Mouse (Mus musculus) liver, embryonic 12.5 days (tissue): ENCODE measurements at regions not wholly inside any gene's neighbourhood (a gene's known extent, or its start where the extent isn't known, plus 50 kb on each side); places are given as distances from the start of the nearest gene placed in this dataset.

Source experiments
- ATAC-seq: fragments of 200-750 bp; cut with Nextera tagmentation; 2 replicates; pipeline ENCODE4 v1.8.0; 2017; ENCODE audit warnings: moderate number of reproducible peaks, mild to moderate bottlenecking, moderate library complexity
- H3K27ac ChIP-seq: fragments of 300-500 bp; sonication (generic); 2 replicates; pipeline ENCODE4 v1.5.1; 2016; ENCODE audit warnings: mild to moderate bottlenecking
- H3K27me3 ChIP-seq: fragments of 300-500 bp; sonication (generic); replicated peaks from 2 replicates; pipeline ENCODE4 v1.6.1; 2016; ENCODE audit warnings: mild to moderate bottlenecking, moderate library complexity
- H3K36me3 ChIP-seq: fragments of 300-500 bp; sonication (generic); 2 replicates; pipeline ENCODE4 v1.6.1; 2016; ENCODE audit warnings: mild to moderate bottlenecking, moderate library complexity
- H3K4me1 ChIP-seq: fragments of 300-500 bp; sonication (generic); 2 replicates; pipeline ENCODE4 v1.6.1; 2016
- H3K4me2 ChIP-seq: fragments of 300-500 bp; sonication (generic); 2 replicates; pipeline ENCODE4 v1.6.1; 2016; ENCODE audit warnings: mild to moderate bottlenecking, moderate library complexity
- H3K4me3 ChIP-seq: fragments of 300-500 bp; sonication (generic); 2 replicates; pipeline ENCODE4 v1.5.1; 2016; ENCODE audit warnings: mild to moderate bottlenecking, moderate library complexity
- H3K9ac ChIP-seq: fragments of 300-500 bp; sonication (generic); 2 replicates; pipeline ENCODE4 v1.6.1; 2016; ENCODE audit warnings: mild to moderate bottlenecking, moderate library complexity
- H3K9me3 ChIP-seq: fragments of 300-500 bp; sonication (generic); replicated peaks from 2 replicates; pipeline ENCODE4 v1.6.1; 2016; ENCODE audit warnings: mild to moderate bottlenecking, moderate library complexity
- WGBS: fragments of 180-500 bp; shearing (Covaris S2); methylation state at CpG from one replicate; pipeline ENCODE4 v1.1.7; 2016; ENCODE audit not compliant: insufficient replicate concordance; 5-methylcytosine and 5-hydroxymethylcytosine counted together

DNA sequence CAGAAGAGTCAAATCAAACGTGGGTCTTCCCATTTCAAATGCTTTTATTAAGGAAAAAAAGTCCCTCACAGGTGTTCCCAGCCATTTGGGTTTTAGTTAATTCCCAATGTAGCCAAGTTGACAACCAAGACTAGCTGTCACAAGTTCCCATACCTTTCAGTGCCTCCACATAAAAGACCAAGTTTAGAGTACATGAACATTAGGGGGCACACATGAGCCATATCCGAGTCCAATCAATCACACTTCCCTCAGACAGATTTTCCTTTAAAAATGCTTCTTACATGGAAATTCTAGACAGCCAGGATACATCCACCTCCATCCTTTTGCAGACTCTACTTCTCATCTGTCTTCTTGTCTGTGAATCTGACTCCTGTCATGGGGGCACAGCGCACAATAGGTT is 238.1 kb downstream of the Gm765 start:
- H3K9ac ChIP-seq: no peak overlapping the region
- no peaks in the 10 kb centered on the region for H3K9me3 ChIP-seq
- H3K4me2 ChIP-seq: no peak overlapping the region
- no peak overlapping the region for H3K27ac ChIP-seq
- no peaks in the 10 kb centered on the region for H3K27me3 ChIP-seq
- 37% methylated on average over 3 of the region's 3 CpGs for WGBS
- H3K36me3 ChIP-seq: no peaks in the 10 kb centered on the region
- peaks cover 5% of the 10 kb centered on the region; the same call in 1 of the 2 replicates for H3K4me1 ChIP-seq
- no peak for ATAC-seq
- no peak overlapping the region for H3K4me3 ChIP-seq

DNA sequence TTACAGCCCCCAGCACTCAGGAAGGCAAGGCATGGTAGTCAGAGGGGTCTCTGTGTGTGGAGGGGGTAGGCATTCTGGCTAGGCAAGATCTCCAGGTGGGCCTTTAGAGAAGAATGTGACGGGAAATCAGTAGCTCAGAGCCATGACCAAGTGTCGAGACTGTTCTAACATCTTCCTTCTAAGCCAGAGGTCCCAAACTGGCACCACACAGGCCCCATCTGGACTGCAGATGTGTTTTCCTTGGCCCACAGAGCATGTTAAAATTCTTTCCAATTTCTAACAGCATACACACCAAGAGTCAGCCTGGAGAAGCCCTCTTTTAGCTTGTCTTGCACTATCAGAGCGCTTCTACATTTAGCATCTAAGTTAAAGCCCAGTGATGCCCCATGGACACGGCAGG is 241.5 kb downstream of the Gm765 start:
- H3K27me3 ChIP-seq: no peaks in the 10 kb centered on the region
- 74% methylated on average over 4 of the region's 4 CpGs for WGBS
- H3K27ac ChIP-seq: no peak overlapping the region
- no peaks in the 10 kb centered on the region for H3K36me3 ChIP-seq
- no peak overlapping the region for H3K4me3 ChIP-seq
- H3K9me3 ChIP-seq: no peaks in the 10 kb centered on the region
- no peak overlapping the region for H3K4me2 ChIP-seq
- H3K9ac ChIP-seq: no peak overlapping the region
- no peak for ATAC-seq
- H3K4me1 ChIP-seq: peaks cover 5% of the 10 kb centered on the region; the same call in 1 of the 2 replicates

- H3K9me3 ChIP-seq: no peaks in the 10 kb centered on the region
- WGBS: 77% methylated on average over 9 of the region's 9 CpGs
Measured at GRCm38 (mm10) chr6:98099126-98099525, 243.4 kb downstream of the Gm765 start.

GRCm38 (mm10) chr6:98095243-98095642 is 247.3 kb downstream of the Gm765 start:
- Histone ChIP-seq H3K4me1 (no peaks in the 10 kb centered on the region), H3K27ac (no peak overlapping the region), H3K4me3 (no peak overlapping the region), H3K27me3 (no peaks in the 10 kb centered on the region), H3K9me3 (no peaks in the 10 kb centered on the region), H3K4me2 (no peak overlapping the region), H3K9ac (no peak overlapping the region), H3K36me3 (no peaks in the 10 kb centered on the region)
- 77% methylated on average over 4 of the region's 4 CpGs for WGBS
- no peak for ATAC-seq

More at GRCm38 (mm10) chr6:98099126-98099525, 243.4 kb downstream of the Gm765 start:
- H3K36me3 ChIP-seq: no peaks in the 10 kb centered on the region
- no peak overlapping the region for H3K9ac ChIP-seq
- no peaks in the 10 kb centered on the region for H3K27me3 ChIP-seq
- no peak overlapping the region for H3K4me3 ChIP-seq
- no peak overlapping the region for H3K4me2 ChIP-seq
- H3K4me1 ChIP-seq: no peaks in the 10 kb centered on the region
- ATAC-seq: no peak
- H3K27ac ChIP-seq: no peak overlapping the region

DNA sequence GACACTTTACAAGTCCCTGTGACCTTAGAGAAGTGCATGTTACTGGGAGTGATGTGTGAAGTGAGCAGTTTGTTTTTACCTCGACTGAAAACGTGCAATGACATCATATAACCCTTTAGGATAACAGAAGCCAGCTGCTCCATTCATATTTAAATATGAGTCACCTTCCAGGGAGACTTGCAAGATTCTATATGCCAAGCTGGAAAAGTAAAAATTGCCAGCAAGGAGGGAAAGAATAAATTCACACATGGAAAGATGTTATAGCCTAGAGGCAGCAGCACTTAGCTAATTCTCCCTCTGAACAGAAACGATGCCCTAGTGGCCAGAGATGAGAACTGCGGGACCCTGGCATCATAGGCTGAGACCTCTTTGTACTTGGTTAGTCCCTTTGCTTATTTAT is 253.4 kb downstream of the Gm765 start:
- Histone ChIP-seq H3K4me3 (no peak overlapping the region), H3K9me3 (no peaks in the 10 kb centered on the region), H3K4me1 (no peaks in the 10 kb centered on the region), H3K27me3 (no peaks in the 10 kb centered on the region), H3K4me2 (no peak overlapping the region), H3K36me3 (no peaks in the 10 kb centered on the region), H3K27ac (no peak overlapping the region), H3K9ac (no peak overlapping the region)
- WGBS: 48% methylated on average over 4 of the region's 4 CpGs
- no peak for ATAC-seq

DNA sequence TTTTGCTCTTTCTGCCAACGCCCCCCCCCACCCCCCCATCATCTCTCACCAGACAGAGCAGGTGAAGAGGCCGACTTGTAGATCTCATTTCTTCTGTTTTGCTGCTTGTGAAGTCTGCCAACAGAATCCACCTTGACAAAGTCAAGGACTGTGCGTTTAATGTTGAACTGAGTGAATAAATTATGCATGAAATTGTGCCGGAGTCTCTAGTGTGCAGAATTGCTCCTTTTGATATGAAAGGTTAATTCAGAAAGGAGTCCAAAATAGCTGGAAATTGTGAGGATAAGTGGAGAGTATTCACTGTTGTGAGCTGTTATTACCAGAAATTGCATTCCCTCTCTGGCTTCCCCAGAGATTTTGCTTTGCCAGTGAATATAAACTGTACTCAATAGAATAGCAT is 262.5 kb downstream of the Gm765 start:
- H3K9me3 ChIP-seq: no peaks in the 10 kb centered on the region
- no peak for ATAC-seq
- H3K36me3 ChIP-seq: no peaks in the 10 kb centered on the region
- no peak overlapping the region for H3K4me2 ChIP-seq
- H3K4me1 ChIP-seq: no peaks in the 10 kb centered on the region
- H3K27ac ChIP-seq: no peak overlapping the region
- 56% methylated on average over 4 of the region's 4 CpGs for WGBS
- H3K9ac ChIP-seq: no peak overlapping the region
- H3K27me3 ChIP-seq: no peaks in the 10 kb centered on the region
- no peak overlapping the region for H3K4me3 ChIP-seq
